Mouse (Mus musculus): ENCODE measurements around the gene Cdca4. TPM values are rescaled to one million over a fixed set of nuclear protein-coding genes. Genes with fewer than 3 reads are reported as not detected.

The Cdca4 gene
- polyA plus RNA-seq, 1 experiment from 2014 or later = 23.5 TPM

DNA sequence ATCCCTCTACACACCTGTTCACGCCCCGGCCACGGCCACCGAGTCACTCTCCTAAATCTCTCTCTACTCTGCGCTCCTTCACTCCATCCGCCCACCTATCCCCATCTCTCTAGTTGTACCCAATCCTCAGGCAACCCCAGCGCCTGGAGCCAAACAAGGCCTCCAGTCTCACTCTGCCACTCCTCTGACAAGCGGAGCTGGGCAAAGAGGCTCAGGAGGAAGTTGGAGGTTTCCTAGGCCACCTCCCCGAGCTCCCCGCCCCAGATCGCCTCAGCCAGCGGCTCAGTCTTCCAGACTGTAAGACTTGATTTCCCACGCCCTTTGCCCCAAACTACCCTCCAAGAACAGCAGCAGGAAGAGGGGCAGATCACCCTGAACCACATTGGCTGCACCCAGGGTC is 41.6 kb upstream of the Cdca4 start:
- ATAC-seq = no peak
- no peak for DNase-seq (ENCODE audit: low read depth, low spot score)
- ChIA-PET CTCF (interaction anchor here (1.3 kb wide), 1 partner anchor 76 kb away, joined by 4 read pairs; no protein-coding TSS in a partner anchor), POLR2A (no interaction called here)
- in situ Hi-C loops (cut with MboI; ENCODE audit: low pct_unique_long_range_greater_than_20kb) = no loop called here
- no peaks in the 10 kb centered on the region for H3K27me3 ChIP-seq
- no peak for TF ChIP-seq CTCF (IDR thresholded peaks at IDR 0.05)

DNA sequence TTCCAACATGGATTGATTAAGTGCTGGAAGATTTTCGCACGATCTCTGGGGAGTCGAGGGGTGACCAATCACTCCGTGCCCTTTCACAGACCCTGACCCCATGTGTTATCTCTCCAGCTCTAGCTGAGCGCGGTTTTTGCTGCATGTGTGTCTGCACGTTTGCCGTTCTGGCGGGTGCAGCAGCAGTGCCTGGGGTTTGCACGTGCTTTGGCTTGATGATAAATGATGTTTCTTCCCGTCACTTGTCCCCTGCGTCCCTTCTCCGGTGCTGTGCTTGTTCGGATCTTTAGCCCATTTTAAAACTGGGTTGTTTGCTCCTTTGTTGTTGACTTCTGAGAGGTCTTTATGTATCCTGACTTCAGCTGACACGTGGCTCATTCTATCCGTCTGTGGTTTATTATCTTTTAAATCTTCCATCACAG is 40.6 kb upstream of the Cdca4 start:
- ChIA-PET CTCF (no interaction called here), POLR2A (no interaction called here)
- TF ChIP-seq CTCF (IDR thresholded peaks at IDR 0.05) = no peak
- in situ Hi-C loops (cut with MboI; ENCODE audit: low pct_unique_long_range_greater_than_20kb) = no loop called here
- no peaks in the 10 kb centered on the region for H3K27me3 ChIP-seq
- ATAC-seq (no peak), DNase-seq (ENCODE audit: low read depth, low spot score) (no peak)

DNA sequence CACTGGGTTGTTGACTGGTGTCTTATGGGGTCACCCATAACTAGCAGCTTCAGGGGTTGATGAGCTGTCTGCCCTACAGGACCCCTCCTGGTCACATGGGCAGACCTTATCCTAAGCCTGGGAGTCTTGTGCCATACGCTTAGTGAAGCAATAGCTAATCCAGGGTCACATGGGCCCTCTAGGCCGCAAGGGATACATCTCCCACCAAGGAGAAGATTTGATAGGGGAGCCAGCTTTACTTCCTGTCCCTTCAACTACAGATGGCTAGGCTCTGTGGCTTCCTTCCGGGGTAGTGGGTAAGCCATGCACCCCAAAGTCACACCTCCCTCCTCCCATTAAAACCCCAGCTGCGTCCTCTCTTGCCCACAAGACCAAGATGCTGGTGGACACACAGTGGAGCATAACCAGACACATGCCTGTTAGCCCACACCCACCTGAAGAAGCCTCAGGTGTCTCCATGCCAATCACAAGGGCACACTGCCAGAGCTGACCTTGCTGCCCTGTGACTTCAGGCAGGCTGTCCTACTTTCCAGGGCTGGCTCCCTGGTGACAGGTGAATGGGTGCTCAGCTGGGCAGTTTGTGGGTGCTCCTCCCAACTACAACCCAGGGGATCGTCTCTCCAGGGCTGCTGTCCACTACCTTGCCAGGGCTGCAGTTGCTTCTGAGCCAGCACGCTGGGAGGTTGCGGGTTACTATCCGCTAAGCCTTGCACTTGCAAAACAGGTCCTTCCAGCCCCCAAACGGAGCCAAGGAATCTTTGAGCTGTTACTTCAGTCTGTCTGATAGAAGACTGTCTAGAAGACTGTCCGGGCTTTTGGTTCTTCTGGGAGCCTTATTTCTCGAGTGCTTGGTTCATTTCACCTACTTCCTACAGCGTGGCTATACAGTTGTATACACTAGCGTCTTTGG is 39.2 kb upstream of the Cdca4 start, which contains the start of gene Gpr132:
Gene Gpr132, minus strand, starts transcription at position 51 of the 910 bp plus-strand sequence.
- DNase-seq (ENCODE audit: low read depth, low spot score) (no peak), ATAC-seq (no peak)
- in situ Hi-C loops (cut with MboI; ENCODE audit: low pct_unique_long_range_greater_than_20kb) = no loop called here
- no peak for TF ChIP-seq CTCF (IDR thresholded peaks at IDR 0.05)
- POLR2A ChIA-PET = interaction anchor here (0.8 kb wide), 1 partner anchor 19 kb away, joined by 3 read pairs; no protein-coding TSS in a partner anchor
- CTCF ChIA-PET = no interaction called here
- no peaks in the 10 kb centered on the region for H3K27me3 ChIP-seq

DNA sequence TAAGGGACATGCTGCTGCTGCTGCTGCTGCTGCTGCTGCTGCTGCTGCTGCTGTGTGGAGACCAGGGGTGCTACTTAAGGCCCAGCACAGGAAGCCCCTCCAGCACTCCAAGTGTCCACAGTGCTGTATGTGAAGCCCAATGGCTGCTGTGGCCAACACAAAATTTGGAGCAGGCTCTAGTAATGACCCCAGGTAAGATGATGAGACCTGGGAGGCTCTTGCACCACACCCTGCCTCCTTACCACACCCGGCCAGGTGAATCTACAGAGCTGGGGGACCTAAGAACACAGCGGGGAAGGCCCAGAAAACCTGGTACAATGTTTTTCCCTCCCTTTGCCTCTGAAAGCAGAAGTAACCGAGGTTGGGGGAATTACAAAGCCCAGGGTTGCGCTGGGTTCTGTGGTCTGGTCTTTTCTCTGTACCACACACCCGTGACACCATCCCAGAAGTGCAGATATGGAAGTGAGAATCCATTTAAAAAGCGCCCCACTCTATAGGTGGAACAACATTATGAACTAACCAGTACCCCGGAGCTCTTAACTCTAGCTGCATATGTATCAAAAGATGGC is 38.0 kb upstream of the Cdca4 start:
- H3K27me3 ChIP-seq = no peaks in the 10 kb centered on the region
- no peak for DNase-seq (ENCODE audit: low read depth, low spot score)
- ChIA-PET CTCF (no interaction called here), POLR2A (no interaction called here)
- in situ Hi-C loops (cut with MboI; ENCODE audit: low pct_unique_long_range_greater_than_20kb) = no loop called here
- no peak for ATAC-seq
- TF ChIP-seq CTCF (IDR thresholded peaks at IDR 0.05) = no peak

DNA sequence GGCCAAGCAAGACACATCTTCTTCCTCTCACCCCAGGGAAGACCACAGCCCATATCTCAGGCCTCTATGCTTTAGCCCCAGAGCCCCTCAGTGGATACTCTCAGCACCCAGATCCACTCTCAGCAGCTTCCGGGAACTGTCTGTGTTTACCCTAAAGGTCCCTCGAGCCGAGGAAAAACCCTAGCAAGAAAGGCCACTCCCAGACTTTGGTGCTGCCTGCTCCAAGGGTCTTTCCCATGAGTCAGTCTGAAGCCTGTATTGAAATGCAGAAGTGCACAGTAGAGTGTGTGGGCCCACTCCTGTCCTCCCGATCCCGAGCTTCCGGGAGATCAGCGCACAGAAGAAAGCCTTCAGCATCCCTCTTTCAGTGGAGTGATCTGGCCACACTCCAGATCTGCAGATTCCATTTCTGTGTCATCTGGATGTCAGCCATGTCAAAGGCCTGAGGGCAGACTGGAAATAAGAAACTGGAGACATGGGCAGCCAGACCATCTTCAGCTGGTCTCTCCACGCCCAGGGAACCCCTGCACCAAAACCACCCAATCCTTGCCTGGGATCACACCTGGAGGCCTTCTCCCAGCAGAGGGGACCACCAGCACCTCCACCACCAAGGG is 37.4 kb upstream of the Cdca4 start:
- POLR2A ChIA-PET = no interaction called here

DNA sequence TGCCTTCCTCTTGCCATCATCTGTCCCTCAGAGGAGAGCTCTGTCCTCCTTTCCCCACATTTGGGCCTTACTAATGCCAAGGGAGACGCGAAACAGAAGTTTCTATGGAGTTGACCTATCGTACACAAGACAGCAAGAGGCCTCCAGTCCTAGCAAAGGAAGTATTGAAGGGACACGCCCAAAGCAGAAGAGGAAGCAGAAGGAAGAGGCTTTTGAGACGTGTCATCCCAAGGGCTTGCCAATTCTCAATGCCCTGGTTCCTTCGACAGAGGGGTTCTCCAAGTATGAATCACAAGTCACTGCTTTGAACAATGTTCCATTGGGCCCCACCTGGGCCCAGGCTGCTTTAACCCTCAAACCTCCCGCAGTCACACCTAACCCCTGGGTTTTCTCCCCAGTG is 35.6 kb upstream of the Cdca4 start:
- CTCF ChIA-PET = interaction anchor here (1.0 to 2.2 kb wide), 2 partner anchors 12 to 21 kb away, joined by 3 to 9 read pairs; no protein-coding TSS in a partner anchor
- ATAC-seq (no peak), DNase-seq (ENCODE audit: low read depth, low spot score) (no peak)
- no peak for TF ChIP-seq CTCF (IDR thresholded peaks at IDR 0.05)
- in situ Hi-C loops (cut with MboI; ENCODE audit: low pct_unique_long_range_greater_than_20kb) = no loop called here
- H3K27me3 ChIP-seq = no peaks in the 10 kb centered on the region
- POLR2A ChIA-PET = interaction anchor here (0.5 kb wide), 1 partner anchor 105 kb away, joined by 3 read pairs; no protein-coding TSS in a partner anchor

More for the DNA sequence above, 37.4 kb upstream of the Cdca4 start:
- no peaks in the 10 kb centered on the region for H3K27me3 ChIP-seq
- peak; percentile 56 for ATAC-seq
- peak; percentile 47 for DNase-seq (ENCODE audit: low read depth, low spot score)
- in situ Hi-C loops (cut with MboI; ENCODE audit: low pct_unique_long_range_greater_than_20kb) = no loop called here
- TF ChIP-seq CTCF (IDR thresholded peaks at IDR 0.05) = no peak
- CTCF ChIA-PET = interaction anchor here (2.2 kb wide), 1 partner anchor 23 kb away, joined by 9 read pairs; no protein-coding TSS in a partner anchor

DNA sequence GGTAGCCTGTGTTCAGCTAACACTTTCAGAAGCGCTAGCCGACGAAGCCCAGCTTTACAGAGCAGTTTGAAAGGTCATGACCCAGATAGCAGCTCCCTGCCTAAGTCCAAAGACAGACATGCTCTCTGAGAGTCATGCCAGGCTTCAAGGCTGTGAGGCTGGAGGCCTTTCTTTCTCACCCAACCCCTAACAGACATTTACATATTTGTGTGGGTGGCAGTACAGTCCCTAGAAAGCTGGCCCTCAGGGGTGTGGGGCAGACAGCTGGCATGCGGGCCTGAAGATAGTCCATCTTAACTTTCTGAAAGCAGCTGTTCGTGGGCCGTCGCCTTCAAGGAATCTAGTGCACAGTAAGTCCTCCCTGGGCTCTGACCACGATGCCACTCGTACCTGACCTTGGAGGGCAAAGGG is 32.7 kb upstream of the Cdca4 start:
- peak; percentile 24 for ATAC-seq
- POLR2A ChIA-PET = no interaction called here
- H3K27me3 ChIP-seq = no peaks in the 10 kb centered on the region
- DNase-seq (ENCODE audit: low read depth, low spot score) = no peak
- TF ChIP-seq CTCF (IDR thresholded peaks at IDR 0.05) = no peak
- in situ Hi-C loops (cut with MboI; ENCODE audit: low pct_unique_long_range_greater_than_20kb) = no loop called here
- CTCF ChIA-PET = no interaction called here

DNA sequence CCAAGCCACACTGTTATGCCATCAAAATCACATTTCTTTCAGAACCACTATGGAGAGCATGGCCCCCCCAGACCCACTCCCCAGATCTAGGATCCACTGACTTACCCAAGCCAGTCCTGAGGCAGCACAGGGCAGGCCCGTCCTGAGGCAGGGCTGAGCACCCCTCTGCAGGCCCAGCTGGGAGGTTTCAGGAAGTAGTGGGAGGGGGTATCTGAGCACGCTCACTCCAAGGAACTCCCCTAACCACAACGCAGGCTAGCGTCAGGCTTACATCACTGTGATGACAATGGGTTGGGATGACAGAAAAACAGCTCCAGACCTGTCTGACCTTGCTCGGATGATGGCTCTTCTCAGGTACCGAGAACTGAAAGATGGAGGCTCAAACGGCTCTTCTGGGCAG is 31.5 kb upstream of the Cdca4 start:
- CTCF ChIA-PET = no interaction called here
- no peak for ATAC-seq

DNA sequence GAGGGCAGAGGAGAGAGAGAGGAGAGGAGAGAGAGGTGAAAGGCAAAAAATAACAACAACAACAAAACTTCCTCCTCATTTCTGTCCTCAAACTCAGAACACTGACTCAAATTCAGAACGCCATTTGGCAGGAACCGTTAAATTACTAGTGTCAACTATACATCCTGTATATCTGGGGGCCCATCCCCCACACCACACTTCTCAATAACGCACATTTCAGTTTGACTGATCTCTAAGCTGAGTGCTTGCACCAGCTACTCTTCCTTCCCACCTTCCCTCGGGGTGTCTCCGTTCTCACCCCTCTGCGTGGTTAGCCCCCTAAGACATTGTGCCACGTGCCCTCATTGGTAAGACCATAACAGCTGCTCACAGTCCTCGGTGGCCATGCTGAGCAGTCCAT is 30.7 kb upstream of the Cdca4 start:
- no peaks in the 10 kb centered on the region for H3K27me3 ChIP-seq
- ChIA-PET CTCF (no interaction called here), POLR2A (no interaction called here)
- no peak for TF ChIP-seq CTCF (IDR thresholded peaks at IDR 0.05)
- ATAC-seq (no peak), DNase-seq (ENCODE audit: low read depth, low spot score) (no peak)
- in situ Hi-C loops (cut with MboI; ENCODE audit: low pct_unique_long_range_greater_than_20kb) = no loop called here

More for the DNA sequence above, 31.5 kb upstream of the Cdca4 start:
- in situ Hi-C loops (cut with MboI; ENCODE audit: low pct_unique_long_range_greater_than_20kb) = no loop called here
- no peaks in the 10 kb centered on the region for H3K27me3 ChIP-seq
- no peak for DNase-seq (ENCODE audit: low read depth, low spot score)
- TF ChIP-seq CTCF (IDR thresholded peaks at IDR 0.05) = no peak
- POLR2A ChIA-PET = no interaction called here

DNA sequence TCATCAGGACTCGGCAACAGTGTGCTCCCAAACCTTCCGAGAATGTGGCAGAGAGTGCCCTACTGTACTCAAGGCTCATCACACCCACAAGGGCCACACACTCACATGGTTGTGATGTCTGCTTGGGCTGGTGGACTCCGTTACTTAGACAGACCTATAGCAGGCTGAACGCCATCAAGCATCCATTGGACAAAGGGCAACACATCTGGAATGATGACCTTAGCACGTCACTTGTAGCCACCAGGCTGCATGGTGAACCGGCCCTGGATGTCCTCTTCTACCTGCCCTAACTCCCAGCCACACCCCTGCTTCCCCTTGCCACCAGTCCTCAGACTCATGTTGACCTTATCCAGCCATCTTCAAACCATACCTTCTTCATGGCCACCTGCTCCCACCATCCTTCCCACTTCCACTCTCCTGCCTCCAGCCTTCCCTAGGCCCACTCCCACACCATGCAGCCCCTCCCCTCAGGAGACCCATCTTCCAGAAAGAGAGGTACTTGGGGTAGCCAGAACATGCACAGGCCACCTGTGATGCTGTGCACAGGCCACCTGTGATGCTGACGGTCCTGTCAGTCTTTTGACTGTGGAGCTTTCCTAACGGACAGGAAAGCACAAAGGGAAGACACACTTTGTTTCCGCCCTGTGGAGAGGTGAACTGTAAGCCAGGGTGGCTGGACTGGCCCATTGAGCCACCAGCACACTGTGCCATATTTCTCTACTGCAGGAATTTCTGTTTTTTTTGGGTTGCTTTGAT is 29.5 kb upstream of the Cdca4 start:
- CTCF ChIA-PET = no interaction called here
- POLR2A ChIA-PET = no interaction called here
- in situ Hi-C loops (cut with MboI; ENCODE audit: low pct_unique_long_range_greater_than_20kb) = no loop called here
- ATAC-seq (no peak), DNase-seq (ENCODE audit: low read depth, low spot score) (no peak)
- no peak for TF ChIP-seq CTCF (IDR thresholded peaks at IDR 0.05)
- no peaks in the 10 kb centered on the region for H3K27me3 ChIP-seq
